Mouse (Mus musculus) heart, postnatal 0 days (tissue): ENCODE results near the gene Magee1. TPM values are rescaled to one million over a fixed set of nuclear protein-coding genes. Genes with fewer than 3 reads are reported as not detected.
"Not testable (repeated sequence)": the region's sequence is repeated elsewhere in the genome, so short reads cannot be mapped to it uniquely, and the experiment has no call there.

Experiments used
- ATAC-seq: fragments of 200-750 bp; cut with Nextera tagmentation; 2 replicates; pipeline ENCODE4 v1.8.0; 2017; ENCODE audit warnings: low read depth, moderate number of reproducible peaks, moderate library complexity; ENCODE audit not compliant: insufficient read depth
- DNase-seq: peaks from one replicate; pipeline ENCODE4 v3.0.0-alpha.2; 2016; ENCODE audit warnings: low spot score
- H3K27ac ChIP-seq: fragments of 300-500 bp; sonication (generic); 2 replicates; pipeline ENCODE4 v1.5.1; 2014; ENCODE audit warnings: low read depth, mild to moderate bottlenecking
- H3K27me3 ChIP-seq: fragments of 300-500 bp; sonication (generic); 2 replicates; pipeline ENCODE4 v1.6.1; 2014; ENCODE audit warnings: low read length, mixed read lengths; ENCODE audit not compliant: control insufficient read depth, insufficient read depth
- H3K36me3 ChIP-seq: fragments of 300-500 bp; sonication (generic); replicated peaks from 2 replicates; pipeline ENCODE4 v1.6.1; 2014; ENCODE audit warnings: low read length, mixed read lengths; ENCODE audit not compliant: control insufficient read depth, insufficient read depth
- H3K4me1 ChIP-seq: fragments of 300-500 bp; sonication (generic); 2 replicates; pipeline ENCODE4 v1.6.1; 2014; ENCODE audit warnings: antibody characterized with exemption; ENCODE audit not compliant: control insufficient read depth, insufficient read depth
- H3K4me2 ChIP-seq: fragments of 300-500 bp; sonication (generic); 2 replicates; pipeline ENCODE4 v1.6.1; 2014; ENCODE audit warnings: low read depth, mild to moderate bottlenecking, low read length, moderate library complexity
- H3K4me3 ChIP-seq: fragments of 300-500 bp; sonication (generic); 2 replicates; pipeline ENCODE4 v1.5.1; 2014; ENCODE audit warnings: low read depth, low read length
- H3K9ac ChIP-seq: fragments of 300-500 bp; sonication (generic); replicated peaks from 2 replicates; pipeline ENCODE4 v1.6.1; 2014; ENCODE audit warnings: low read depth, low read length, mixed read lengths
- H3K9me3 ChIP-seq: fragments of 300-500 bp; sonication (generic); replicated peaks from 2 replicates; pipeline ENCODE4 v1.6.1; 2016; ENCODE audit warnings: low read length; ENCODE audit not compliant: control insufficient read depth
- CTCF ChIP-seq: IDR thresholded peaks from 2 replicates; pipeline ENCODE4 v1.5.1; 2016; ENCODE audit warnings: antibody characterized with exemption, control low read depth, low read depth
- EP300 ChIP-seq: IDR thresholded peaks from 2 replicates; pipeline ENCODE4 v1.6.1; 2016; ENCODE audit warnings: antibody characterized with exemption, low read depth
- WGBS: fragments of 180-500 bp; shearing (Covaris S2); extraction: QIAGEN DNeasy Blood & Tissue Kit; methylation state at CpG from one replicate; pipeline ENCODE4 v1.1.7; 2014; 5-methylcytosine and 5-hydroxymethylcytosine counted together
- polyA plus RNA-seq: library from polyadenylated mRNA; unstranded; fragments of >200 nt; fragmentation: Nextera tagmentation; extraction: Ambion mirVana; gene quantifications from 2 replicates; pipeline ENCODE4 v1.2.1, GENCODE M21; 2015
- total RNA-seq: library from RNA; depleted of rRNA; stranded (reverse); fragments of >200 nt; gene quantifications from 2 replicates; pipeline ENCODE4 v1.2.3, GENCODE M21; 2014; ENCODE audit warnings: low replicate concordance

The Magee1 gene
- total and polyA plus RNA-seq, 2 experiments from 2014 or later = 6.3 to 6.6 TPM

GRCm38 (mm10) chrX:105104175-105104574, 16.0 kb upstream of the Magee1 start:
- DNase-seq (peak; percentile 6), ATAC-seq (no peak)
- Histone ChIP-seq H3K4me1 (no peaks in the 10 kb centered on the region), H3K27ac (no peak overlapping the region), H3K4me3 (no peak overlapping the region), H3K9me3 (no peaks in the 10 kb centered on the region), H3K27me3 (no peaks in the 10 kb centered on the region), H3K36me3 (no peaks in the 10 kb centered on the region), H3K4me2 (no peak overlapping the region), H3K9ac (no peak overlapping the region)
- WGBS = 44% methylated on average over 5 of the region's 5 CpGs
- TF ChIP-seq EP300 (no peak), CTCF (peak; percentile 65)

- Histone ChIP-seq H3K4me3 (no peak overlapping the region), H3K9ac (no peak overlapping the region), H3K4me2 (no peak overlapping the region), H3K4me1 (no peaks in the 10 kb centered on the region), H3K36me3 (no peaks in the 10 kb centered on the region), H3K9me3 (no peaks in the 10 kb centered on the region), H3K27ac (no peak overlapping the region), H3K27me3 (no peaks in the 10 kb centered on the region)
- DNase-seq (no peak), ATAC-seq (no peak)
- TF ChIP-seq CTCF (no peak), EP300 (no peak)
- 27% methylated on average over 2 of the region's 2 CpGs for WGBS
Observed at GRCm38 (mm10) chrX:105114994-105115393, 5.2 kb upstream of the Magee1 start.

- no peaks in the 10 kb centered on the region for H3K36me3 ChIP-seq
- peak overlapping the region; percentile 94 for H3K4me2 ChIP-seq
- 17% methylated on average over 37 of the region's 38 CpGs for WGBS
- peak overlapping the region; percentile 65 for H3K4me3 ChIP-seq
- peak; percentile 16 for DNase-seq
- H3K4me1 ChIP-seq = no peaks in the 10 kb centered on the region
- peak overlapping the region; percentile 51; the same call in 1 of the 2 replicates for H3K9ac ChIP-seq
- TF ChIP-seq CTCF = peak; percentile 38
- TF ChIP-seq EP300 = no peak
- no peak overlapping the region for H3K27ac ChIP-seq
- H3K9me3 ChIP-seq = no peaks in the 10 kb centered on the region
- 0 out of 2 replicates have a peak, but pooled peaks cover 11% of the 10 kb centered on the region for H3K27me3 ChIP-seq
- peak; percentile 81 for ATAC-seq
Observed at GRCm38 (mm10) chrX:105121227-105121865, 1.2 kb downstream of the Magee1 start.

GRCm38 (mm10) chrX:105124903-105125302, 4.7 kb downstream of the Magee1 start:
- Histone ChIP-seq H3K36me3 (no peaks in the 10 kb centered on the region), H3K4me1 (no peaks in the 10 kb centered on the region), H3K4me3 (no peak overlapping the region), H3K9me3 (no peaks in the 10 kb centered on the region), H3K27ac (no peak overlapping the region), H3K4me2 (no peak overlapping the region), H3K27me3 (0 out of 2 replicates have a peak, but pooled peaks cover 11% of the 10 kb centered on the region), H3K9ac (no peak overlapping the region)
- TF ChIP-seq CTCF (peak; percentile 23; the same call in 1 of the 2 replicates), EP300 (no peak)
- 15% methylated on average over 2 of the region's 3 CpGs for WGBS
- DNase-seq (no peak), ATAC-seq (no peak)

GRCm38 (mm10) chrX:105151872-105152461, 31.8 kb downstream of the Magee1 start:
- Histone ChIP-seq H3K9me3 (no peaks in the 10 kb centered on the region), H3K36me3 (no peaks in the 10 kb centered on the region), H3K4me3 (peak overlapping the region; percentile 27; the same call in 1 of the 2 replicates), H3K9ac (no peak overlapping the region), H3K4me2 (peak overlapping the region; percentile 46), H3K27ac (no peak overlapping the region), H3K27me3 (no peaks in the 10 kb centered on the region), H3K4me1 (no peaks in the 10 kb centered on the region)
- DNase-seq (no peak), ATAC-seq (no peak)
- WGBS = 34% methylated on average over 26 of the region's 26 CpGs
- TF ChIP-seq CTCF (no peak), EP300 (no peak)

- WGBS = 54% methylated on average over 6 of the region's 6 CpGs
- H3K27me3 ChIP-seq, ATAC-seq: not testable (repeated sequence)
Observed at GRCm38 (mm10) chrX:105165007-105165406, 44.8 kb downstream of the Magee1 start.

More at GRCm38 (mm10) chrX:105165007-105165406, 44.8 kb downstream of the Magee1 start:
- H3K4me3 ChIP-seq, H3K27ac ChIP-seq, H3K9ac ChIP-seq, H3K9me3 ChIP-seq, H3K4me1 ChIP-seq, DNase-seq, H3K36me3 ChIP-seq, H3K4me2 ChIP-seq: not testable (repeated sequence)
